Mouse (Mus musculus) liver, embryonic 14.5 days (tissue): ENCODE results near the gene Cyp46a1. TPM values are rescaled to one million over a fixed set of nuclear protein-coding genes. Genes with fewer than 3 reads are reported as not detected.

Source experiments
- ATAC-seq: fragments of 200-750 bp; cut with Nextera tagmentation; 2 replicates; pipeline ENCODE4 v1.8.0; 2017; ENCODE audit warnings: moderate number of reproducible peaks, mild to moderate bottlenecking, moderate library complexity; ENCODE audit not compliant: insufficient read depth
- DNase-seq, 3 experiments: peaks; one replicate each; pipeline ENCODE4 v3.0.0-alpha.2; 2012 to 2013; ENCODE audit warnings: low read depth in 3 of 3, low spot score in 3 of 3
- H3K27ac ChIP-seq: fragments of 300-500 bp; sonication (generic); 2 replicates; pipeline ENCODE4 v1.5.1; 2014; ENCODE audit warnings: moderate library complexity, mild to moderate bottlenecking, control low read depth, inconsistent platforms
- H3K27me3 ChIP-seq: fragments of 300-500 bp; sonication (generic); 2 replicates; pipeline ENCODE4 v1.6.1; 2014; ENCODE audit warnings: mild to moderate bottlenecking, low read length, moderate library complexity; ENCODE audit not compliant: control insufficient read depth, insufficient read depth
- H3K36me3 ChIP-seq: fragments of 300-500 bp; sonication (generic); replicated peaks from 2 replicates; pipeline ENCODE4 v1.6.1; 2014; ENCODE audit warnings: low read depth; ENCODE audit not compliant: control insufficient read depth, insufficient read depth
- H3K4me1 ChIP-seq, 2 experiments: fragments of 200-500 bp in 1 of 2; fragments of 300-500 bp in 1 of 2; sonication (generic) in 1 of 2; replicated peaks; 2 replicates each; pipeline ENCODE4 v1.6.1; 2012 to 2014; ENCODE audit warnings: antibody characterized with exemption in 1 of 2, inconsistent platforms in 1 of 2, low read length in 1 of 2; ENCODE audit not compliant: control insufficient read depth in 2 of 2, insufficient read depth in 2 of 2
- H3K4me2 ChIP-seq: fragments of 300-500 bp; sonication (generic); 2 replicates; pipeline ENCODE4 v1.6.1; 2014; ENCODE audit warnings: low read depth, mild to moderate bottlenecking, control low read depth, moderate library complexity
- H3K4me3 ChIP-seq, 2 experiments: fragments of 200-500 bp in 1 of 2; fragments of 300-500 bp in 1 of 2; sonication (generic) in 1 of 2; 2 replicates each; pipeline ENCODE4 v1.5.1; 2012 to 2014; ENCODE audit warnings: low read depth in 2 of 2, low read length in 2 of 2, mild to moderate bottlenecking in 2 of 2, control low read depth in 1 of 2, inconsistent platforms in 1 of 2, moderate library complexity in 1 of 2; ENCODE audit not compliant: insufficient read depth in 1 of 2
- H3K9ac ChIP-seq: fragments of 300-500 bp; sonication (generic); replicated peaks from 2 replicates; pipeline ENCODE4 v1.6.1; 2014; ENCODE audit warnings: mild to moderate bottlenecking, control low read depth, moderate library complexity
- H3K9me3 ChIP-seq: fragments of 300-500 bp; sonication (generic); 2 replicates; pipeline ENCODE4 v1.6.1; 2016; ENCODE audit warnings: low read length, mixed read lengths; ENCODE audit not compliant: control insufficient read depth
- CTCF ChIP-seq: IDR thresholded peaks from 2 replicates; pipeline ENCODE4 v1.5.1; 2016; ENCODE audit warnings: antibody characterized with exemption, low read depth, control low read depth
- EP300 ChIP-seq: IDR thresholded peaks from 2 replicates; pipeline ENCODE4 v1.6.1; 2016; ENCODE audit warnings: antibody characterized with exemption, low read depth
- WGBS: fragments of 180-500 bp; shearing (Covaris S2); extraction: QIAGEN DNeasy Blood & Tissue Kit; methylation state at CpG from one replicate; pipeline ENCODE4 v1.1.7; 2014; ENCODE audit not compliant: insufficient replicate concordance; 5-methylcytosine and 5-hydroxymethylcytosine counted together
- polyA plus RNA-seq, 2 experiments: library from polyadenylated mRNA; depleted of rRNA in 1 of 2; stranded (reverse) in 1 of 2; unstranded in 1 of 2; fragments of >200 nt; fragmentation: Nextera tagmentation in 1 of 2; extraction: Ambion mirVana in 1 of 2; gene quantifications; 2 replicates each; pipeline versions ENCODE4 v1.2.1 to v1.2.3; 2012 to 2014

The Cyp46a1 gene
- polyA plus RNA-seq, 2 experiments: 0.11 to 0.52 TPM

DNA sequence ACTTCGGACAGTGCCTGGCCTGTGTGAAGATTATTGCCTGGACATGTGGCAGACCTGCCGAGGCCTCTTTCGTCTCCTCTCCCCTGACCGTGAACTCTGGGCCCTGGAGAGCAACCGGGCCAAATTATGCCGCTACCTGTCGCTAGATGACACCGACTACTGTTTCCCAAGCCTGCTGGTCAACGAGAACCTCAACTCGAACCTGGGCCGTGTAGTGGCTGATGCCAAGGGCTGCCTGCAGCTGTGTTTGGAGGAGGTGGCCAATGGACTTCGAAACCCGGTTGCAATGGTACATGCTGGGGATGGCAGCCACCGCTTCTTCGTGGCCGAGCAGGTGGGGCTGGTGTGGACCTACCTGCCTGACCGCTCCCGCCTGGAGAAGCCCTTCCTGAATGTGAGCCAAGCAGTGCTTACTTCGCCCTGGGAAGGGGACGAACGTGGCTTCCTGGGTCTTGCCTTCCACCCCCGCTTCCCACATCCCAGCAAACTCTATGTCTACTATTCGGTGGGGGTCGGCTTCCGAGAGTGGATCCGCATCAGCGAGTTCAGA lies 22.4 kb upstream of the Cyp46a1 start:
- DNase-seq (no peak), ATAC-seq (no peak)
- Histone ChIP-seq H3K27ac (no peak overlapping the region), H3K36me3 (no peaks in the 10 kb centered on the region), H3K9ac (no peak overlapping the region), H3K4me3 (no peak overlapping the region), H3K9me3 (no peaks in the 10 kb centered on the region), H3K4me1 (no peaks in the 10 kb centered on the region), H3K4me2 (no peak overlapping the region), H3K27me3 (peaks cover 14% of the 10 kb centered on the region)
- 73% methylated on average over 27 of the region's 27 CpGs for WGBS
- no peak for TF ChIP-seq CTCF
- TF ChIP-seq EP300: no peak

DNA sequence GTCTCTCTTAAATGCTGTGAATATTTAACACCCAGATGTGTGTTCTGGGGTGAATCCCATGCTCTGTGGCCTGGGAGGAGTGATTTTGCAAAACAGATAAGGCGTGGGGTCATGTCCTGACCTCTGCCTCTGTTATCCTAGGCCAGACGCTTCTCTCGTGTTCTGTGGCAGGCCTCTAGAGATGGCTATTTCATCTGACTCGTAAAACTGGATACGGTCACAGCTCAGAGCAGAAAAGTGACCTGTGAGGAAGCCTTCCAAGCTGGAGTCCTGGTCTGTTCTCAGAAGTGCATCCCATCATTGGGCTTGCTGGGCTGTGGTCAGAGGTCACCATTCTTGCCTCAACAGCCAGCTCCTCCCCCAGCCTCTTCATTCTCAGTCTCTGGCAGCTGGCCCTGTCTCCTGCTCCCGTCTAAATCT lies 21.7 kb upstream of the Cyp46a1 start:
- H3K4me1 ChIP-seq: no peaks in the 10 kb centered on the region
- ATAC-seq (no peak), DNase-seq (no peak)
- no peaks in the 10 kb centered on the region for H3K36me3 ChIP-seq
- no peak overlapping the region for H3K4me2 ChIP-seq
- no peak overlapping the region for H3K4me3 ChIP-seq
- H3K27ac ChIP-seq: no peak overlapping the region
- 31% methylated on average over 6 of the region's 6 CpGs for WGBS
- H3K27me3 ChIP-seq: peaks cover 15% of the 10 kb centered on the region
- H3K9me3 ChIP-seq: no peaks in the 10 kb centered on the region
- no peak overlapping the region for H3K9ac ChIP-seq
- no peak for TF ChIP-seq CTCF

DNA sequence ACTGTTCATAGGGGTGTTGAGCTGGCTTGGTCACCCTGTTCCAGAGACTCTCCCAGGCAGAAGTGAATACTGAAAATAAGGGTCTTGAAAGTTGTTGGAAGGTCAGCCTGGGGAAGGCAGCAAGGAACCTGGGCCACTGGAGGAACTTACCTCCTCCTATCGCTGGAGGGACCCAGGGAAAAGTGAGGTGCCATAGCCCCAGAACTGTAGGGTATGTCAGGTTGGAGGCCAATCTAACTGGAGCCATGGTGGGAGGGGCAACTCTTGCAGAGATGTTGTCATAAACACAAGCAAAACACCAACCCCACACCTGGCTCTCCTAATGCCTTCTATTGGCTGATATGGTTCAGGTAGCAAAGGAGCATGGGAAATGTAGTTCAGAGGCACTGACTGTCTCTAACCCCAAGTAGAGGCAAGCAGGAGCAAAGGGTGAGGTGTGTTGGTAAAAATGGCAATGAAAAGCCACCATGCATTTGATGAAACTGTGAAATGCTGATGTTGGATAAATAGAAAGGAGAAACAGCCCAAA lies 20.9 kb upstream of the Cyp46a1 start:
- ATAC-seq (no peak), DNase-seq (no peak)
- WGBS: 67% methylated on average over 1 of the region's 1 CpGs
- Histone ChIP-seq H3K4me1 (no peaks in the 10 kb centered on the region), H3K4me2 (no peak overlapping the region), H3K9me3 (no peaks in the 10 kb centered on the region), H3K36me3 (no peaks in the 10 kb centered on the region), H3K9ac (no peak overlapping the region), H3K27me3 (peaks cover 22% of the 10 kb centered on the region), H3K4me3 (no peak overlapping the region), H3K27ac (no peak overlapping the region)
- TF ChIP-seq EP300: no peak
- TF ChIP-seq CTCF: no peak

DNA sequence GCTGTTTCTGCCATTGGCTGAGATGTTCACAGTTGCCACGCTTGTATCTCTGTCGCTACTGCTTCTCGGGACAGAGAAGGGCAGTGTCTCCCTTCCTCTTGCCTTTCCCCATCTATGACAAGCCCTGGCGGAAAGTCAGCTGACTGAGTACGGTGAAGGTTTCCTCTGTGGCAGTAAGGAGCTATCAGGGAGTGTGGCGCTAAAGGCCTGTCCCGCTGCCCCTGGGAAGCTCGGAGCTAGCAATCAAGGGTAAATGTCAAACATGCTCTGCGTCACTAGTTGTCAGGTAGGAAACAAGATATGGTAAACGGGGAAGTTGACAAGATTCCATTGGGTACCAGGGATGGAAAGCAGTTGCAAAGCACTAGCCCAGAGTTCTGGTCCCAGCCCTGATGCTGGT lies 18.4 kb upstream of the Cyp46a1 start:
- no peak for ATAC-seq
- Histone ChIP-seq H3K9ac (no peak overlapping the region), H3K36me3 (no peaks in the 10 kb centered on the region), H3K27ac (no peak overlapping the region), H3K4me2 (no peak overlapping the region), H3K4me3 (no peak overlapping the region), H3K27me3 (peaks cover 42% of the 10 kb centered on the region), H3K9me3 (no peaks in the 10 kb centered on the region), H3K4me1 (no peaks in the 10 kb centered on the region)
- no peak for TF ChIP-seq CTCF
- no peak for TF ChIP-seq EP300
- no peak for DNase-seq
- WGBS: 20% methylated on average over 10 of the region's 10 CpGs

DNA sequence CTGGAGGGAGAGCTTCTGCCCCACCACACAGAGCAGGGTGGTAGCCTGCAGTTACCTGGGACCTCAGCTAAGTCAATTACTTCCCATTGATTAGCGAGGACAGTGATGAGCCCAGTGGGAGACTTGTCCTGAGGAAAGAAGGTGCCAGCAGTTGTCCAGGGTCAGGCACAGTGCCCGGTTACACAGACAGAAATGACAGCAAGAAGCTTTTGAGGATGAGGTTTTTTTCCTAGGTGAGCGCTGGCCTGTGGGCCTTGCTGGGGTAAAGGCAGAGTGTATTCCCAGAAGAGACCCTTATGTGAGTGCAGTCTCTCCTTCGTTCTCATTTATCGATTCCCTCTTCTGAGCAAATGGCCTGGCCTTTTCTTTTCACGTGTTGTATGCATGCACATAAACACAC lies 17.5 kb upstream of the Cyp46a1 start:
- H3K27me3 ChIP-seq: peaks cover 42% of the 10 kb centered on the region
- H3K4me2 ChIP-seq: no peak overlapping the region
- no peak for DNase-seq
- WGBS: 40% methylated on average over 6 of the region's 6 CpGs
- ATAC-seq: no peak
- no peak overlapping the region for H3K27ac ChIP-seq
- no peak overlapping the region for H3K4me3 ChIP-seq
- H3K36me3 ChIP-seq: no peaks in the 10 kb centered on the region
- TF ChIP-seq EP300 (no peak), CTCF (no peak)
- H3K9me3 ChIP-seq: no peaks in the 10 kb centered on the region
- H3K4me1 ChIP-seq: no peaks in the 10 kb centered on the region
- no peak overlapping the region for H3K9ac ChIP-seq
